Mouse (Mus musculus) liver, adult 2 months (tissue): Measurements from ENCODE around the gene Myo1g.

Experiments used
- CTCF ChIP-seq: fragments of 200-500 bp; IDR thresholded peaks from 2 replicates; pipeline ENCODE4 v1.5.1; 2011; ENCODE audit warnings: low read depth, low read length, control low read depth
- POLR2A ChIP-seq: fragments of 200-500 bp; IDR thresholded peaks from 2 replicates; pipeline ENCODE4 v1.6.1; 2011; ENCODE audit warnings: low read length, control low read depth; ENCODE audit not compliant: insufficient read depth; ENCODE audit errors: extremely low read depth

DNA sequence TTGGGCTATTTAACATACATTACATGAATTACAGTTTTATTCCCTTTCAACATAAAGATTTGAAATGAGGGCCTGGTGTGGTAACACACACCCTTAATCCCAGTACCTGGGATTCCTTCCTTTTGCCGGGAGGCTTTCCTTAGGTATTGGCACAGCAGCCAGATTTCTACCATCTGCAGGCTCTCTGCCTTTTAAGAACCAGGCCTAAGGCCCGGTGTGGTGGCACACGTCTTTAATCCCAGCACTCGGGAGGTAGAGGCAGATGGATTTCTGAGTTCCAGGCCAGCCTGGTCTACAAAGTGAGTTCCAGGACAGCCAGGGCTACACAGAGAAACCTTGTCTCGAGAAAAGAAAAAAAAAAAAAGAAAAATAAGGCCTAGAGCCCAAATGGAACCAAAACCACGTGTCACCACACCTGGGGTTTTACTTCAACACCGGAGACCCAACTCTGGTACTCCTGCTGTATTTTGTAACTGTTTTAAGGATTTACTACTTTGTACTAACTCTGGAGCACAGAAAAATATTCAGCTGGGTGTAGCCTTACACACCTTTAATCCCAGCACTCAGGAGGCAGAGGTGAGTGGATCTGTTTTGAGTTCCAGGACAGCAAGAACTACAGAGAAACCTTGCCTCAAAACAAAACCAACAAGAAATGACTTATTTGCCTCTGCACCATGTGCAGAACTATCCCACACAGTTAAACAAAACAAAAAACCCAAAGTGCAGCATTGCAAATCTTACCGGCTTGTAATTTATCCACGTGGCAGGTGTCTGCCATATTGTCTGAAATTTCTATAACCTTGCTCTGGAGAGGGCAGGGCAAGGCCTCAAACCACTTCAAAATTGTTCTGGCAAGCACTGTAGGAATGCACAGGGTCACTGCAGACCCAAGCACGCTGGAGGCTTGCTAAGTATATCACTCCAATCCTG lies 6.8 kb upstream of the Myo1g start:
- TF ChIP-seq CTCF (no peak), POLR2A (no peak)
